Mouse (Mus musculus) lung, postnatal 10 days (tissue): ENCODE measurements around the gene Nxt2.
A peak's percentile ranks its signal among the peaks of the same experiment; 100 is the strongest.
"Not testable (repeated sequence)": the region's sequence is repeated elsewhere in the genome, so short reads cannot be mapped to it uniquely, and the experiment has no call there.

Source experiments
- DNase-seq: peaks from one replicate; pipeline ENCODE4 v3.0.0; 2021

The Nxt2 gene

DNA sequence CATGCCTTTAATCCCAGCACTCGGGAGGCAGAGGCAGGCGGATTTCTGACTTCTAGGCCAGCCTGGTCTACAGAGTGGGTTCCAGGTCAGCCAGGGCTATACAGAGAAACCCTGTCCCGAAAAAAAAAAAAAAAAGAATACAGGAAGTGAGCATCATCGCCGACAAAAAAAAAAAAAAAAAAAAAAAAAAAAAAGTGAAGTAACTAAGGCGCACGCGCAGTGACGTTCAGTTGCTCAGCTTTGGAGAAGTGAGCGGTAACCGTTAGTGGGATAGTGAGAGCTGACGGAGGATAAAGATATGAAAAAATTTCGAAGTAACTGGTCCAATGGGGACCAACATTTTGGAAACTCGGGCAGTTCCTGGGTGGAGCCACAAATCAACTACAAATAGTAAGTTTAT, at the start of gene Nxt2:
TSS of gene Nxt2 (plus strand) at position 229 of the 400 bp plus-strand sequence.
- DNase-seq: no peak

DNA sequence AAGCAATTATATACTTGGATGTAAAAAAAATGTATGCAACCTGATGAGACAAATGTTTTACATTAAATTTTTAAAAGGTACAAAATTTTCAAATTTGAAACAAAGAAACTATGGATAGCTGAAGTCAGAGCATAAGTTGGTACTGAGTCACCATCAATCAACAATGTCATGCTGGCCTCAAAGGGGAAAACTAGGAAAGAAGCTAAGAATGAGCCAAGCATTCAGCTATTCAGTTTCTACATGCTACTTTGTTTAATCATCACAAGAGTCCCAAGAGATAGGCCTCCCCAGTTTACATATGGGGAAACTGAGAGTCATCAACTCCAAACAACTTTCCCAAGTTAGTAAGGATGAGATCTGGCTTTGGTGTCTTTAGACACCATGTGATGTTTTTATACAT, 49.6 kb upstream of the Nxt2 start:
- DNase-seq: no peak

DNA sequence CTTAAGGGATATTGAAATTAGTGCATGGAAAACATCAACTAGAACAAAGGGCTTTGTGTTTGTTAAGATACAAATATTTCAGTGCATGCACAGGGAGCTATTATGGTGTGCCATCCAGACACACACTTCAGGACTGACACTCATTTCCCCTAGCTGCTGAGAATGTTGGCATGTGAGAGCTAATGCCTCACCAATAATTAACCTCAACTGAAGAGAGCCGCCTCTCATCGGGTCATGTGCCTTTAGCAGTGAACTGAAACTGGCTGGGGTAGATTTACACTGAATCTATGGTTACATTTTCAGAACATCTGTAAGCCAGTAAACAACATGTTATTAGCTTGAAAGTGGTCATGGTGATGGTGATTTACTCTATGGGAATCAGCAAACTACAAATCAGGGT, 44.5 kb upstream of the Nxt2 start:
- no peak for DNase-seq

DNA sequence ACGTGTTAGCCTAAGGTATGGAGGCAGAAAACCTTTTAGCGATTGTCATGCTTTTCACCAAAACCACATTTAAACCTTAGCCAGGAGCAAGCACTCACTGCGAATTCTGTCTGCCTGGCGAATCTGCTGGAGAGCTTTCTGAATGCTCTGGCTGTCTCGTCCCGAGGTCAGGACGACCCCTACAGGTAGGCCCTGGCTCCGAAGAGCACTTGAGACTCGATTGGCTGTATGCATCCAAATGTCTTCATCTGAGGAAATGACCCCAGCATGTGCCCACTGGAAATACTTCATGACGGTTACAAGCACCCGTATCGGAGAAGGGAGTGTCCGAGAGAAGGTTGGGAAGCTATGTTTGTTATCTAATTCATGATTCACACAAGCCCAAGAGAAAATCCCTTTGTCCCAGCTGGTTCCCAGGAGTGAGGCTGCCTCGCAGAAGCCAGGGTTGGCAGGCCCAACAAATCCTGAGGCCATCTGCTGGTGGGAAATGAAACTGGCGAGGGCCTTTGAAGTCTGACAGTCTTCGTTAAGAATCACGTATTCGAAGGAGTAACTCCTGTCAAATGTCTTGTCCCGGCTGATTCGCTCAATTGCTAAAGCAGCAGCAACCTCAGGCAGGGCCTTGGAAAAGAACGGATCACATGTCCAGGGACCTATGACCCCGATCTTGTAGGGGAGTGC, 37.4 kb upstream of the Nxt2 start:
- peak; percentile 52 for DNase-seq

DNA sequence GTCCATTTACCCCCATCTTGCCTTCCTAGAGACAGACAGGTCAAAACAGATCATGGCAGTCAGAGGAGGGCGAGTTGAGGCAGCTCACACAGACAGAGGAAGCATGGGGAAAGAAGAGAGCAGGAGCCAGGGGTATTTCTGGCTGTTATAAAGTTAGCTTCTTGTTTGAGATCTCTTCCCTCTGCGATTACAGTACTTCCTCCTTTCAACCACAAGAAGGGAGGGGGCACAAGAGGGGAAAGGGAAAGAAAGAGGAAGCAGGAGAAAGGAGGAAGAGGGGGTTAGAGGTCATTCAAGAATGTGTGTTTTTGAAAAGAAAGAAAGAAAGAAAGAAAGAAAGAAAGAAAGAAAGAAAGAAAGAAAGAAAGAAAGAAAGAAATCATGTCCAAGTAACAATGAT, 36.2 kb upstream of the Nxt2 start:
- no peak for DNase-seq

DNA sequence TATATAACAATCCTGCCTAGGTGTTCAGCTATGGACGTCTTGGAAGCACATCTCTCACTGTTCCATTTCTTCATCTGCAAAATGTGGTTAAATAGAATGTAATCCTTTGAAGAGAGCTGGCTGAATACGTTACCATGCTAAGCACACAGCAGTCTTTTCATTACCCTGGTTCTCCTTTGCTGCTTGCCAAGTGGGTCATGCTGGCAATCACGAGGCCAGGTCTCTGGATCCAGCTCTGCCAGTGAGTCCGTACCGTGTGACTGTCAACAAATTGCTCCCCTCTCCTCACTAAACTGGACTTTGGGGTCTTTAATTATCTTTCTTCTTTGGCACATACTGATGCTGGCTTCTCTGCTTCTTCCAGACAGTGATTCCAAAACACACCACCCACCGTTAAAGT, 32.1 kb upstream of the Nxt2 start:
- no peak for DNase-seq

DNA sequence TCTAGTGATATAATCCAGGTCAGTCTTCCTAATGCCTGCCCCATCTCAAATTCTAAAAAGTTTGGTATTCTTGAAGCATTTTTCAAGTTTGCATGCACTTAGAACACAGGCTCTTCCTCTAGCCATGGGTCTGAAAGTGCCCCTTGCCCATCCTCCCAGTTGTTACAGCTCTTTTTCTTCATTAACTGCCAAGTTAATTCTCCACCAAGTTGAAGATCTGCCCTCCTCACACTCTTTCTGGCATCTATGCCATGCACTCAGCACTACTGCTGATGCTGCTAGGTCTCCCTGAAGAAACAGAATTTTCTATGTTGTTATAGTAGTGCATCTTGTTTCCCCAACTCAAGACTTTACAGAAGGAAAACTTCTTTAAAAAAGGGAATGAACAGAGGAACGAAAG, 31.0 kb upstream of the Nxt2 start:
- DNase-seq: no peak

DNA sequence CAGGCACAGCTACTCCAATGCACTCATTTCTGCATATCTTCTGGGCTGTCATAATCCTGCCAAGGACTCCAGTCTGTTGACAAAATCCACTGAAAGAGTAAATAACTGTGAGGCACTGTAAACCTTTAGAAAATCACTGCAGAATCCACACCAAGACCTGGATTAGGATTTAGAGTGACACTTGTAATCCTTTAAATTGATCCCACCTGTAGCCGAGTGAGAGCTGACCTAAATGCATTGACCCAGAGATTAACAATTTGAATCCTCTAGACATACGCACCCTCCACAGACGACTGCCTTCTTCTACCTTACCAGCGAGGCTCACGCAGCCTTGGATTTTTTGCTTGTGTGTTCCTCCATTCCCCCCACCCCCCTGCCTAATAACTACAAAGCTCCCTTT, 29.7 kb upstream of the Nxt2 start, which contains the start of gene Gucy2f:
TSS of gene Gucy2f (minus strand) at position 101 of the 400 bp plus-strand sequence.
- no peak for DNase-seq

DNA sequence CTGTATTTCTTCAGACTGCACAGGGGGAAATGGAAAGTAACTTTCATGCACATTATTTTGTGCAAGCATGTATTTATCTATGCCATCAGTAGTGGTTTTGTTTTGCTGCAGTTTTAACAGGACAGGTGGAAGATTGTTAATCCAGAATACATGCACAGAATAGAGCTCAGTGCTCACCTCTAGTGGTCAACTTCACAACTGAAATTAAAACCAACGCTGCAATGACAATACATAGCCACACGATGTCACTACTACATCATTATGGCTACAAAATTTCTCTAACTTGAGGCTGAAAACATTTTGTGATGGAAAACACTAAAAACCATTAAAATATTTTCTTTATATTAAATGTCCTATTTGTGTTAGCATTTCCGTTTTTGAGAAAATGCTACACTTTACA, 26.3 kb upstream of the Nxt2 start:
- peak; percentile 48 for DNase-seq

DNA sequence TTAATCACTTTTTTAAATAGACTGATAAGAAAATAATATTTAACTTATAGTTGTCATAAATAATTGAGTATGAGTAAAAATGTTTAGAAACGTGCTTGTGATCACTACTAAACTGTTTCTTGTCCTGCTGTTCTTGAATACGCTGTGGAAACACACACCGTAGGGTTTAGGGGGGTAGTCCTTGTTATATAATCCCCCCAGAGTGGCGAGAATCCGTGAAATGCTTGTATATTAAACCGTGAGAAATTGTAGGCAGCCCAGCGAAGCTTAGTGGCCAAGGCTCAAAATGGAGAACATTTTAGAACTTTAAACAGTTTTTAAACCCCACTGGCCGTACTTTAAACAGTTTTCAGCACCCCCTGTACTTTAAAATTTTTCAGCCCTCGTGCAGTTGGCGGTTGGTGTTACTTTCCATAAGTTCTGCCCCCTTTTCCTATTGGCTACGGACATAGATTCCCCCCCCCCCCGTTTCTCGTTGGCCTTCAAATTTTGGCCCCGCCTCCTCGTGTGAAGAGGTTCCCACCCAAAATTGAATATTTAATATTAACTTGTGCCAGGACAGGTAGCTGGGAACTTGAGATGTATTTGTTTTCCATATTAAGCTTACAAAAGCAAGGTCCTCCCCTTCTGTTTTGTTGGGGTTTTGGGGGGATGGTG, 956 bp downstream of the Nxt2 start:
- DNase-seq: peak; percentile 58

DNA sequence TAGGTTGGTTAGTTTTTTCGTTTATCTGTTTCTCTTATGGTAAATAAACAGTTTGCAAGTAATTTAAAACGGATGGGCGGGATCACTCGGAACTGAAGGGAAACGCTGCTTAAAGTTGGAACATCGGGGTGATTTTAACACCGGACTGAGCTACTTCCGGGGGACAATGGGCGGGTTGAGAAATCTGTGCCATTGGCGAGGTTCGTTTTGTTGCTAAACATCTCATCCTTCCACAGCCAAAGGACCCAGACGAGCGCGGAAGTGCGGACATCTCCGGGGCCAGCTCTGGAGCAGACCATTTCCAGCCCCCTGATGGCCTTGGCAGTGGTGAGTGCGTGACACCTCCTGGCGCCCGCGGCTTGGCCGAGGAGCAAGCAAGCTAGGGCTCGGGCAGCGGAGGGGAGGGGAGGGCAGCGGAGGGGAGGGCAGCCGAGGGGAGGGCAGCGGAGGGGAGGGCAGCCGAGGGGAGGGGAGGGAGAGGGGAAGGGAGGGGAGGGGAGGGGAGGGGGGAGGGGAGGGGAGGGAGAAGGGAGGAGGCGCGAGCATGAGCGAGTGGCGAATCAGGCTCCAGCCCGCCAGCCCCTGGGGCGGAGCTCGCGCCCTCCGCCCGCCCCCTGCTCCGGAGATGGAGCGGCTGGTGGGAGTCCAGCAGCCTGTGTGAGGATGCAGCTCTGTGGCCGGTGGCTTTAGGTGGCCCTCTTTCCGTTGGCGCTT, 1.6 kb downstream of the Nxt2 start:
- DNase-seq: peak; percentile 84

DNA sequence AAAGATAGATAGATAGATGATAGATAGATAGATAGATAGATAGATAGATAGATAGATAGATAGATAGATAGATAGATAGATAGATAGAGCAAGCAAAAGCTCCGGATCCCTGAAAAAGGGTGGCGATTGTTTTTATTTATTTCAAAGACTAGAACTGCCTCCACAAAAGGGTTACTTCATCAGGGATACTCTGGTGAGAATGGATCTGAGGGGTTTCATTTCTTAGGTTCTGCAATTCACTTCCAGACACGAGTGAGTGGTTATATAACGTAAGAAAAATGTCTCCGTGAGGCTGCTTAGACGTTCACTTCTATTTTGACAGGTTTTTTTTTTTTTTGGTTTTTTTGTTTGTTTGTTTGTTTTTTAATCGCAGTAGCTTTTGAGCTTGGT, 2.2 kb downstream of the Nxt2 start:
- no peak for DNase-seq

DNA sequence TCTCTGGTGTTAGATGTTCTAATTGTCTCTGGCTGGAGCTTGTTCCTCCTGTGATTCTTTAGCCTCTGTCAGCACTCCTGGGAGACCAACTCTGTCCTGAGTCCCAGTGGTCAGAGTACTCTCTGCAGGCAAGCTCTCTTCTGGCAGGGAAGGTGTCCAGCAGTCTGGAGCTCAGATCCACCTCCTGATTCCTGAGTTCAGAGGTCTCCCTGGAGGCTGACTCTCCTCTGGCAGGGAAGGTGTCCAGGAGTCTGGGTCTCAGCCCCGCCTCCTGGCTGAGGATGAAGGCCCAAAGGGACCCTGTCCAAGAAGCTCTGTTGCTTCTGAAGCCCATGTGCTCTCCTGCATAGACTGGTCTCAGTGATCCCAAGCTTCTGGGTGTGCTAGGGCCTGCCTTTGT, 9.6 kb downstream of the Nxt2 start:
- DNase-seq: not testable (repeated sequence)

DNA sequence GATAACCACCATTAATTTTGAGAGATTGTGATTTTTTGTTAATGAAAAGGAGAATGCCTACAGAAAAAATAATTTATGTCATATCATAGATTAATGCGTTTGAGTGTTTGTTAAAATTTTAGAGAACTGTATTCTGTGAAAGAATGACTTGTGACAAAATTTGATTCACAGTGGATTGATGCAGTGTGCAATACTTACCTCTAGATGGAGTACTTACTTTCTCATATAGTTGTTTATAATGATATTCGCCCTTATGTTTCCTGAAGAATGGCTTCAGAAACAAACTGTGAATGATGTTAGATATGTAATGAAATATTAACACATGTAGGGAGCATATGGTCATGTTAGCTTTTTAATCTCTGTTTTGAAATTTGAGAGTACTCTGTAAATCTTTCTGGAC, 10.5 kb downstream of the Nxt2 start:
- DNase-seq: no peak

DNA sequence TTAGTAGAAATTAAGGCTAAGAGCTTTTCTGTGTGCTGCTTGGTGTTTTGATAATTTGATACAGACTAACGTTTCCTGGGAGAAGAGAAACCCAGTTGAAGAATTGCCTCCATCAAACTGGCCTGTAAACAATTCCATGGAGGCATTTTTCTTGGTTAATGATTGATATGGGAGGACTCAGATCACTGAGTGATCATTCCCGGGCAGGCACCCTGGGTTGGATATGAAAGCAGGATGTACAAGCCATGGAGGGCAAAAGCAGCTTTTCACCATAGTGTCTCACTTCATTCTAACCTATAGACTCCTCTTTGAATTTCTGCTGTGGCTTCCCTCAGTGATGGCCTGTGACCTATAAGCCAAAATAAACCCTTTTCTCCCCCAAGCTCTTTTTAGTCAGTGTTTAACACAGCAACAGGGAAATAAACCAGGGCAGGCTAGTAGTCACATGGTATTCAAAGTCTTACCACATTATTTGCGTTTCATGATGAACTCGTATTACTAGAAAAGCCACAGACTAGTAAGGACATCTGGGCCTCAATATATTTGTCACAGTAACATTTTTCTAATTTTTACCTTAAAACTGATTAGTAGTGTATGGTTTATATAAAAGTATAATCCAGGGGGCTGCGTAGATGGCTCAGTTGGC, 19.2 kb downstream of the Nxt2 start:
- no peak for DNase-seq

DNA sequence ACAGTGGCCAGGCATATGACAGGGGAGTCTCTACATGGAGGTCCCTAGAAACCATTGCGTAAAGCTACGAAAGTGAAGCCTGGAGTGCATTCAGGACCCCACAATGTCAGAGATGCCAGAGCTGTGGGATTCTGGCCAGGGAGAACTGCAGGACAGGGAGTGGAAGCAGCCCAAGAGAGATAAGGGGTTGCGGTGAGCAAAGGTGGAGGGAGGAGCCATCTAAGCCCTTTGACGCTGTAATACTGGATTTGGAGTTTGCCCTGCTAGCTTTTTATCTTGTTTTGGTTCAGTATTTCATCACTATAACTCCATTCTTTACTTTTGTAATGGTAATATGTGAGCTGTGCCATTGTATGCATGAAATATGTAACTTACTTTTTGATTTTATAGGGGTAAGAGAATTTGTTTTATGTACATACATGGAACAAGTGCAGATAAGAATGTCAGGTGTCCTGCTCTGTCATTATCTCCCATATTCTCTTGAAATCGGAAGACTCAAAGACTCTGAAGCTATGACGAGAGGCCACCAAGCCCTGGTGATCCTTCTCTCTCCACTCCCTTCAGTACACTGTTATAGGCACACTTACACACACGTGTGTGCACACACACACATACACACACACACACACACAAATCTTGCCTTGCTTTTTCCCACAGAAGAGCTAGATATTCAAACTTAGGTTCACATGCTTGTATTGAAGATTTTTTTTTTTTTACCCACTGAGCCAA, 23.6 kb downstream of the Nxt2 start:
- DNase-seq: no peak

DNA sequence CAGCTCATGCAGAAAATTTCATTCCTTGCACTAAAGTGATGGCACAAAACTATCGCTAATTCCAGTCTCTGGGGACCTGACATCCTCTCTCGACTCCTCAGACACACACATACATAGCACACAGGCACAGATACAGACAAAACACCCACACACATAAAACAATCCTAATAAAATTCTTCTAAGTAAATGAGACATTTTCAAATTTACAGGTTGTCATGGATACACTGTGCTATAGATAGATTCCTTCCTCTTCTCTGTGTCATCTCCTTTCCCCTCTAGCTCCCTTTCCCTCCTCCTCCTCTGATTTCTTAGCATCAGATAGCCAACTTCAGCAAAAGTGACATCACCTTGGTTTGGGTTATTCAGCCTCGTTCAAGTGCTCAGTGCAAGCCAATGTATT, 49.5 kb downstream of the Nxt2 start:
- no peak for DNase-seq

DNA sequence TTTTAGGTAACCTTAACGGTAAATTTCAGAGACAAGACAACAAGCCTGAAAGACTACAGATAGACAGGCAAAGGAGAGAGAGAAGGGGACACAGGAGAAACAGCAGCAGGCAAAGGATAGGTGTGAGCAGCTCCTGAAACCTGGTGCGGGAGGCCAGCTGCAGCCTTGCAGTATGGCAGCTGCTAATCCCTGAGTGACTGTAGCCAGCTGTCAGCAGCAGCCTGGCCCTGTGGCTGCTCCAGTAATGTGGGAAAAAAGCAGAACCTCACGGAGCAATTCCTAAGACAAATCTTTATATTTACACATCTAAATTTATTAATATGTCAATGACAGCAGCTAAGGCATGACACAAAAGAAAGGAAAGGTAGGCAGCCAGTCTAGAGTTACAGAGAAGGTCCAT, 50.0 kb downstream of the Nxt2 start:
- DNase-seq: no peak

DNA sequence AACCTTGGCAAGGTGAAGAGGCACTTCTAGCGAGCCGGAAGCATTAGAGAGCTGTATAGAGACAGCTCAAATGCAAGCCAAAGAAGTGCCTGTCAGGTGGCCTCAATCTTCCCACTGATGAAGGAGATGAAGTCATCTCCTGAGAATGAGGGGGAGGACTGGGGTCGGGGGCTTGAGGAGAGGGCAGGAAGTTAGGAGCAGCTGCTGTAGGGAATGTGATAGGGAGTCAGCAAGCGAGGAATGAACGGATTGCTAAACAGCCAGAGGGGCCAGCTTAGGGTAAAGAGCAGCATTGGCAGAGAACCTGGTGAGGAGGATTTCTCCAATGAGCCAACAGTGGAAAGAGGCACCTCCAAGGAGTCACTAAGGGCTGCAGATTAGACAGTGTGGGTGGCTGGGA, 59.3 kb downstream of the Nxt2 start:
- no peak for DNase-seq
